Mouse (Mus musculus): ENCODE measurements around the gene Pilrb2.
"Not testable (repeated sequence)": the region's sequence is repeated elsewhere in the genome, so short reads cannot be mapped to it uniquely, and the experiment has no call there.

DNA sequence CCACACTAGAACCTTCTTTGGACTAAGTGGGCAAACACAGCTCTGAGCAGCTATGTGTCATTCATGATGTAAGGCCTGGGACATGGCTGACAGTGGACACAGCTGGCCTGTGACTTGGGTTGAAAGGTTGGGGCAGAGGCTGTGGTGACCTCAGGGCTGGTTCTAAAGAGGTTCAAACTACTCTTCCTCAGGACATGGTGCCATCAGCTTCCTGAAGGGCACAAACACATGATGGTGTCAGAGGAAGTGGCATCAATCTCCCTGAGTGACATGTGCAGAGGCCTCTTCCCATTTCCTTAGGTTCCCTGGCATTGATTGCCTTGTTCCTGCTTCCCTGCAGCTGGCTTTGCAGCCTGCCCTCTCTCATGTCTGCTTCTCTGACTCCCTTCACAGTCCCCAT, 34.5 kb downstream of the Pilrb2 start:
- TF ChIP-seq POLR2A, EP300 (IDR thresholded peaks at IDR 0.05; ENCODE audit: insufficient read depth, low read depth, low read length): not testable (repeated sequence)

All from heart, adult 2 months (tissue).